Mouse (Mus musculus) cortical plate, adult 2 months (tissue): ENCODE results near the gene Prdx3.

Source experiments
- CTCF ChIP-seq: fragments of 200-500 bp; IDR thresholded peaks from 2 replicates; pipeline ENCODE4 v1.5.1; 2011; ENCODE audit warnings: mild to moderate bottlenecking, control low read depth, low read length; ENCODE audit not compliant: insufficient read depth; ENCODE audit errors: extremely low read depth
- POLR2A ChIP-seq: fragments of 200-500 bp; IDR thresholded peaks from 2 replicates; pipeline ENCODE4 v1.6.1; 2011; ENCODE audit warnings: mild to moderate bottlenecking, low read length, control low read depth; ENCODE audit not compliant: insufficient read depth; ENCODE audit errors: extremely low read depth

- TF ChIP-seq CTCF, result no peak
- no peak for TF ChIP-seq POLR2A
These were observed 55.7 kb downstream of the Prdx3 start for GRCm38 (mm10) chr19:60818677-60819076.
